Mouse (Mus musculus): ENCODE measurements around the gene Plau. TPM values are rescaled to one million over a fixed set of nuclear protein-coding genes. Genes with fewer than 3 reads are reported as not detected.

Plau gene
- polyA plus RNA-seq, 1 experiment from 2014 or later: 0.49 TPM

DNA sequence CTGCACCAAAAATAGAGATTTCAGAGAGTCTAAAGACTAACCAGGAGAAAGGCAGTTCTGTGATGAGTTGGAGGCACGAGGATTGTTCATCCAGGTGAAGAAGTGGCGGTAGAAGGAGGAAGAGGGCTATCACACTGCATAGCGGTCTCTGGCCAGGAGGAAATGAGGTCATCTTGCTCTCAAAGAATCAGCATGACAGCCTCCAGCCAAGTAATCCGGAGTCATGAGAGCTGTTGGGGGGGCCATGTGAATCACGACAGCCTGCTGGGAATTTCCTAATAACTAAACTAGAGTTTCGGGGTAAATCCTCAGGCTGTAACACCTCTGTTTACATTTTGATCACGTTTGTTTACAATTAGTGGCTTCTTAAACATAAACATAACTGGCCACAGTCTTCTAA is 2.3 kb upstream of the Plau start:
- H3K9me3 ChIP-seq (replicated peaks): no peaks in the 10 kb centered on the region
- 15% methylated on average over 7 of the region's 7 CpGs for WGBS (ENCODE audit: insufficient replicate concordance)
- H3K4me3 ChIP-seq: no peak overlapping the region
- no peaks in the 10 kb centered on the region for H3K36me3 ChIP-seq
- H3K27me3 ChIP-seq (replicated peaks): peaks cover 54% of the 10 kb centered on the region
- H3K4me2 ChIP-seq: no peak overlapping the region
- no peak for ATAC-seq
- H3K9ac ChIP-seq: no peak overlapping the region
- peaks cover 17% of the 10 kb centered on the region for H3K4me1 ChIP-seq
- H3K27ac ChIP-seq: no peak overlapping the region

DNA sequence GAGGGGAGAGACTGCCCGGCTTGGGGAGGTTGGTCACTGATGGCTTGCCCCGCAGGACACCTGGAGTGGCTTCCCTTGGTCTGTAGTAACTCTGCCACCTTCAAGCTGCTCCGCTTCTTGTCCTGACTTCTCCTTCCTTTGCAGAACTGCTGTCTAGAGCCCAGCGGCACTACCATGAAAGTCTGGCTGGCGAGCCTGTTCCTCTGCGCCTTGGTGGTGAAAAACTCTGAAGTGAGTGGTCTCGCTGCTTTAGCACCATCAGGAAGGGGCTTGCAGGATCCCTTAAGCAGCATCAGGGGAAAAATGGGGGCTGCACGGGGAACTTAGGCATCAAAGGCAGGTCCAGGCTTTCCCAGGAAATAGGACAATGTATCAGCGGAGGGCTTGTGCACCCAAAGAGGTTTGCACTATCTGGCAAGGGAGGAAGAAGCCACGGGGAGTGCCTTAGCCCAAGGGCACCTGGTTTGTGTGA is 481 bp downstream of the Plau start:
- no peaks in the 10 kb centered on the region for H3K36me3 ChIP-seq
- H3K4me2 ChIP-seq: peak overlapping the region; percentile 85
- no peak; the same call in 1 of the 2 replicates for ATAC-seq
- peaks cover 61% of the 10 kb centered on the region for H3K27me3 ChIP-seq (replicated peaks)
- H3K9ac ChIP-seq: peak overlapping the region; percentile 60
- WGBS (ENCODE audit: insufficient replicate concordance): 5% methylated on average over 10 of the region's 10 CpGs
- peaks cover 13% of the 10 kb centered on the region for H3K4me1 ChIP-seq
- H3K27ac ChIP-seq: no peak overlapping the region
- H3K9me3 ChIP-seq (replicated peaks): no peaks in the 10 kb centered on the region
- H3K4me3 ChIP-seq: peak overlapping the region; percentile 56

DNA sequence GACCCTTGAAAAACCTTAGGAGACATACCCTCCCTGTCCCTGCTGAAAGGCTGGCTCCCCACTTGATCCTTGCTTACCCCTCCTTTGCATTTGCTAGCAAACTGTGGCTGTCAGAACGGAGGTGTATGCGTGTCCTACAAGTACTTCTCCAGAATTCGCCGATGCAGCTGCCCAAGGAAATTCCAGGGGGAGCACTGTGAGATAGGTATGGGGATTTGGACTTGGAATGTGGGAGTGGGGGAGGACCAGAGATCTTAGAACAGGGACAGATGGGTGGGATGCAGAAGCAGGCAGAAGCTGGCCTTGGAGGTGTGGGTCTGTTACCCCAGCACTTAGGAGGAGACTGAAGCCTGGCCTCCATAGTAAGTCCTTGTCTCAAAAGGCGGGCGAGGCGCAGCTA is 1.2 kb downstream of the Plau start:
- Histone ChIP-seq H3K4me2 (no peak overlapping the region), H3K36me3 (no peaks in the 10 kb centered on the region), H3K9me3 (replicated peaks) (no peaks in the 10 kb centered on the region), H3K4me3 (no peak overlapping the region), H3K27ac (no peak overlapping the region), H3K4me1 (peaks cover 13% of the 10 kb centered on the region), H3K27me3 (replicated peaks) (peaks cover 61% of the 10 kb centered on the region), H3K9ac (no peak overlapping the region)
- 72% methylated on average over 7 of the region's 7 CpGs for WGBS (ENCODE audit: insufficient replicate concordance)
- no peak for ATAC-seq

DNA sequence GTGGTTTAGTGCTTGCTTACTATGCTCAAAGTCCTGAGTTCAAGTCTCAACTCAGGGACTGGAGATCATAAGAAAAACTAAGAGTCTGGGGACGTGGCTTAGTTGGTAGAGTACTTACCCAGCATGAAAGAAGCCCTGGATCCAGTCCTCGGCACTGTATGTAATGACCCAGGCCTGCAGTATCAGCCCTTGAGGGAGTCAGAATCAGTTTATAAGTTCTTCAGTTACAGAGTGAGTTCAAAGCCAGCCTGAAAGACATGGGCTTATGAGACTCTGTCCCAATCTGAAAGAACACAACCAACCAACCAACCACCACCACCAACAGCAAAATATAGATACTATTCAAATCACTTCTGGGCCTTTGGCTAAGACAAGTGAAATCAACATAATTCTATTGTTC is 5.1 kb downstream of the Plau start:
- peaks cover 22% of the 10 kb centered on the region for H3K4me1 ChIP-seq
- WGBS (ENCODE audit: insufficient replicate concordance): 45% methylated on average over 2 of the region's 2 CpGs
- H3K9me3 ChIP-seq (replicated peaks): no peaks in the 10 kb centered on the region
- H3K27ac ChIP-seq: no peak overlapping the region
- no peaks in the 10 kb centered on the region for H3K36me3 ChIP-seq
- H3K4me3 ChIP-seq: no peak overlapping the region
- no peak overlapping the region for H3K9ac ChIP-seq
- no peak for ATAC-seq
- no peak overlapping the region for H3K4me2 ChIP-seq
- peaks cover 32% of the 10 kb centered on the region for H3K27me3 ChIP-seq (replicated peaks)

DNA sequence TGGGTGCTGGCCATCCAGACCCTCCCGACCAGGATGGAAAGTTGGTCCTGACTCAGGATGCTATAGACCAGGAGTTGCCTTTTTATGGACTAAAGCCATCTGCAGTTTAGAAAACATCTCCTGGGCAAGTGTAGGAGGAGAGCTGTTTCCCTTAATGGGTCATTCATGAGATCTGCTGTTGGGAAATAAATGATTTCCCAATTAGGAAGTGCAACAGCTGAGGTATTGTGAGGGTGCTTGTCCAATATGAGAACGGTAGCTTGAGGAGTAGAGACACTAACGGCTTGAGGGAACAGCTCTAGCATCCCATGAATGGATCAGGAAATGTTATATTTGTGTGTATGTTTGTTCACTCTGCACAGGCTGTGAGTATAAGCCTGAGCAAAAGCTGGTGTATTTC is 6.2 kb downstream of the Plau start:
- Histone ChIP-seq H3K36me3 (no peaks in the 10 kb centered on the region), H3K4me1 (peaks cover 14% of the 10 kb centered on the region; the same call in 1 of the 2 replicates), H3K9ac (no peak overlapping the region), H3K27ac (no peak overlapping the region), H3K27me3 (replicated peaks) (peaks cover 24% of the 10 kb centered on the region), H3K4me3 (no peak overlapping the region), H3K9me3 (replicated peaks) (no peaks in the 10 kb centered on the region), H3K4me2 (no peak overlapping the region)
- ATAC-seq: no peak
- 75% methylated on average over 3 of the region's 3 CpGs for WGBS (ENCODE audit: insufficient replicate concordance)

DNA sequence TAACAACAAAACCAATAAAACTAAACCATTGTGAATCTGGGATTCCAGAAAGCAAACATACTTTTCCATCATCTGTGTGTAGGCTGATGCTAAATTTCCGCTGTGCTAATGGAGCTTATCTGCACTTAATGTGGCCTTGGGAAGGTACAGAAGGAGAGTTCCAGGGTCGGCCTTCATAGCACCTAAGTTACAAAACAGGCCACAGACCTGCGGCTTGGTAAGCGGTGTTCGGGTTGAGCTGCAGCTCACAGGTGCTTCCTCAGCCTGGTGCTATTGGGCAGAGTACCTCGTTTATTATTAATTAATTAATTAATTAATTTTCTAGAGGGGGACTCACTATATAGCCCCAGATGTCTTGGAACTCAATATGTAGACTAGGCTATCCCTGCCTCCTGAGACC is 7.7 kb downstream of the Plau start:
- Histone ChIP-seq H3K27ac (no peak overlapping the region), H3K4me2 (no peak overlapping the region), H3K27me3 (replicated peaks) (peaks cover 10% of the 10 kb centered on the region; the same call in 1 of the 2 replicates), H3K4me1 (peaks cover 14% of the 10 kb centered on the region; the same call in 1 of the 2 replicates), H3K9me3 (replicated peaks) (no peaks in the 10 kb centered on the region), H3K36me3 (no peaks in the 10 kb centered on the region), H3K9ac (no peak overlapping the region), H3K4me3 (no peak overlapping the region)
- ATAC-seq: no peak
- WGBS (ENCODE audit: insufficient replicate concordance): 78% methylated on average over 6 of the region's 6 CpGs

- Histone ChIP-seq H3K27ac (no peak overlapping the region; the same call in 1 of the 2 replicates), H3K4me1 (peaks cover 14% of the 10 kb centered on the region; the same call in 1 of the 2 replicates), H3K4me3 (no peak overlapping the region), H3K9ac (no peak overlapping the region), H3K36me3 (no peaks in the 10 kb centered on the region), H3K27me3 (replicated peaks) (peaks cover 6% of the 10 kb centered on the region; the same call in 1 of the 2 replicates), H3K9me3 (replicated peaks) (no peaks in the 10 kb centered on the region), H3K4me2 (no peak overlapping the region)
- ATAC-seq: no peak
- 71% methylated on average over 10 of the region's 10 CpGs for WGBS (ENCODE audit: insufficient replicate concordance)
Observed at GRCm38 (mm10) chr14:20844671-20845576, 8.5 kb downstream of the Plau start.

DNA sequence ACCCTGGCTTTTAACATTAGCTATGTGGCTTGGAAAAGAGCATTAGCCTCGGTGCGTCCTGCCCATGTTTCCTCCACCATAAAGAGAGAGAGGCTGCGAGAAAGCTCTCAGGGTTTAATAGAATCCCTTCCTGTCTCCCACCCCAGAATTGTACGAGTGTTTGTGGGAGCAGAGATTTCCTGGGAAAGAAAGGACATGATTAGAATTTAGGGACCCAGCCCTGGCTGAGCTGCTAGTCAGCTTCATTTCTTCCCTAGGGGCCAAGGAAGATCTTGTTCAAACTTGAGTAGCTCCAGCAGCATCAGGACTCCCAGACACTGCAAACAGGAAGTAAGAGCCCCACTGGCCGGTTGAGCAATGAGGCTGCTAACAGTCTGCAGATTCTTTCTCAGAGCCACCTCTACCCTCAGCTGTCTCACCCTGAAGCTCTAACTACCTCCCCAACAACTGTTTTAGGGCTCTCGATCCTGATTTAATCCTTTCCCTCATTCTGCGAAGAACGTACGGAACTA is 9.2 kb downstream of the Plau start:
- H3K4me2 ChIP-seq: peak overlapping the region; percentile 41
- H3K4me1 ChIP-seq: peaks cover 14% of the 10 kb centered on the region; the same call in 1 of the 2 replicates
- H3K27ac ChIP-seq: no peak overlapping the region; the same call in 1 of the 2 replicates
- no peak overlapping the region for H3K4me3 ChIP-seq
- WGBS (ENCODE audit: insufficient replicate concordance): 34% methylated on average over 9 of the region's 9 CpGs
- H3K9me3 ChIP-seq (replicated peaks): no peaks in the 10 kb centered on the region
- no peak overlapping the region for H3K9ac ChIP-seq
- H3K36me3 ChIP-seq: no peaks in the 10 kb centered on the region
- no peak for ATAC-seq
- peaks cover 12% of the 10 kb centered on the region; the same call in 1 of the 2 replicates for H3K27me3 ChIP-seq (replicated peaks)

DNA sequence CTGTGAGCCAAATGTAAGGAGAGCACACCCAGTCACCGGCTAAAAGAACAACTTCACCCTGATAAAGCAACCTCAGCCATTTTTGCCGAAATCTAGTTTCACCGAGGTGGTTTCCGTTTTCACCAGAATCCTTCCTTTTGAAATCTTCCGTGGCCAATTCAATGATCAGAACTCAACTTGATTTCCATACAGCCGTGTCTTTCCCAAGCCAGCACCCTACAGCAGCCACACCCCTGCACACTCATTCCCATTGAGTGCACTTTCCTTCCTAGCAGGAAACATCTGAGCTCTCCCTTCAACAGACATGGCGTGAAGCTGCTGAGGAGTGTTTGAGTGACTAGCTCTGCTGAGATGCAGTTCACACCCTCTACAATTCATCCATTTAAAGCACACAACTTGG is 9.8 kb downstream of the Plau start:
- H3K36me3 ChIP-seq: no peaks in the 10 kb centered on the region
- no peak for ATAC-seq
- peak overlapping the region; percentile 41 for H3K4me2 ChIP-seq
- no peak overlapping the region for H3K9ac ChIP-seq
- peaks cover 14% of the 10 kb centered on the region; the same call in 1 of the 2 replicates for H3K4me1 ChIP-seq
- no peak overlapping the region for H3K4me3 ChIP-seq
- peaks cover 10% of the 10 kb centered on the region; the same call in 1 of the 2 replicates for H3K27me3 ChIP-seq (replicated peaks)
- WGBS (ENCODE audit: insufficient replicate concordance): 38% methylated on average over 7 of the region's 7 CpGs
- H3K9me3 ChIP-seq (replicated peaks): no peaks in the 10 kb centered on the region
- no peak overlapping the region for H3K27ac ChIP-seq

DNA sequence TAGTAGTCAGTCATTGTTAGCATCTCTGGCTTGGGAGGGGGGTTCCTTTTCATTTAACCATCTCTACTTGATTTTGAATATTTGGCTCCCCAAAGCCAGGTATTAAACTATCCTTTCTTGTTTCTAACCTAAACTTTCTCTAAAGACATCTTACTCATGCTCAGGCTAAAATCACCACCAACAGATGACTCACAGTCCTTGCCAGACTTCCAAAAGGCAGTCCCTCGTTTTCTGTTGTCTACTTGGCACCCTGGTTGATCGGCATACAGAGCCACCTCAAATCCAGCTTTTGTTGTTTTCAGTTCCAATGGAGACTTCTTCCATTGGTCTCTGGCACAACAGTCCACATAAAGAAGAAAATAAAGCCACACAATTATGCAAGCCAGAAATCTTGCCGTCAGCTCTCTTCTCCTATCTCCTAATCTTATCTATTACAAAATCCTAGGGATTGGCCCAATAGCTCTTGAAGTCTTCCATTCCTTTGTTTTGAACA is 11.2 kb downstream of the Plau start:
- Histone ChIP-seq H3K9ac (no peak overlapping the region), H3K27me3 (replicated peaks) (peaks cover 10% of the 10 kb centered on the region; the same call in 1 of the 2 replicates), H3K4me2 (no peak overlapping the region), H3K27ac (no peak overlapping the region), H3K9me3 (replicated peaks) (no peaks in the 10 kb centered on the region), H3K4me3 (no peak overlapping the region), H3K36me3 (no peaks in the 10 kb centered on the region), H3K4me1 (peaks cover 14% of the 10 kb centered on the region; the same call in 1 of the 2 replicates)
- 55% methylated on average over 3 of the region's 3 CpGs for WGBS (ENCODE audit: insufficient replicate concordance)
- no peak for ATAC-seq

DNA sequence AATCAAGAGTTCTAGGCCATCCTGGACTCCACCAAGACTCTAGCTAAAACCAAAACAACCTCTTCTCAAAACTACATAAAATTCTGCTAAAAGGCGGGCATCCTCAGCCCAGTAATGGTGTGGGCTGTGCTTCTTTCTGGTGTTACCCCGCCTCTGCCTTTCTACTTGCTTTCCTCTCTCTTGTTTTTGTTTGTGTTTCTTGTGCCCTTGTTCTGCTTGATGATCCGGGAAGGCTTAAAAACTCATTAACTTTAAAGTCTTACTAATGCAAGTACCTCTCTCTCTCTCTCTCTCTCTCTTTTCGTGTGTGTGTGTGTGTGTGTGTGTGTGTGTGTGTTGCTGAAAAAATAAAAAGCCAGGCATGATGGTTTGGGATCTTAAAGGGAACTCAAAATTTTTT is 13.3 kb downstream of the Plau start:
- Histone ChIP-seq H3K4me3 (no peak overlapping the region), H3K4me1 (peaks cover 14% of the 10 kb centered on the region; the same call in 1 of the 2 replicates), H3K9me3 (replicated peaks) (no peaks in the 10 kb centered on the region), H3K27ac (no peak overlapping the region), H3K36me3 (no peaks in the 10 kb centered on the region), H3K4me2 (no peak overlapping the region), H3K27me3 (replicated peaks) (peaks cover 10% of the 10 kb centered on the region; the same call in 1 of the 2 replicates), H3K9ac (no peak overlapping the region)
- ATAC-seq: no peak
- WGBS (ENCODE audit: insufficient replicate concordance): 68% methylated on average over 4 of the region's 4 CpGs

- H3K9ac ChIP-seq: no peak overlapping the region
- H3K27me3 ChIP-seq (replicated peaks): peaks cover 10% of the 10 kb centered on the region; the same call in 1 of the 2 replicates
- no peaks in the 10 kb centered on the region for H3K9me3 ChIP-seq (replicated peaks)
- no peaks in the 10 kb centered on the region for H3K36me3 ChIP-seq
- no peak overlapping the region for H3K4me3 ChIP-seq
- H3K4me1 ChIP-seq: peaks cover 10% of the 10 kb centered on the region; the same call in 1 of the 2 replicates
- no peak for ATAC-seq
- no peak overlapping the region for H3K4me2 ChIP-seq
- 52% methylated on average over 2 of the region's 2 CpGs for WGBS (ENCODE audit: insufficient replicate concordance)
- H3K27ac ChIP-seq: no peak overlapping the region
Observed at GRCm38 (mm10) chr14:20850498-20850897, 14.0 kb downstream of the Plau start.
